Mouse (Mus musculus): ENCODE data around the gene Gm21958. TPM values are rescaled to one million over a fixed set of nuclear protein-coding genes. Genes with fewer than 3 reads are reported as not detected.

Gm21958 gene
- polyA plus RNA-seq (2017; shearing (Covaris generic)): 1 to 10 TPM in 1 of 2 experiments, not detected in 1; 3.5 TPM

- no peak for ATAC-seq
Observed at GRCm38 (mm10) chr3:54714253-54714652, at the start of gene Gm21958. Gene Gm21958, minus strand, starts transcription at chr3:54714353.

- no peak for ATAC-seq
Observed at GRCm38 (mm10) chr3:54761258-54761657, 47.1 kb upstream of the Gm21958 start.

GRCm38 (mm10) chr3:54760321-54761115, 46.4 kb upstream of the Gm21958 start:
- ATAC-seq: no peak

- ATAC-seq: no peak
Observed at GRCm38 (mm10) chr3:54759211-54759610, 45.1 kb upstream of the Gm21958 start.

GRCm38 (mm10) chr3:54757446-54757845, 43.3 kb upstream of the Gm21958 start:
- no peak for ATAC-seq

GRCm38 (mm10) chr3:54756058-54756457, 41.9 kb upstream of the Gm21958 start:
- no peak for ATAC-seq

GRCm38 (mm10) chr3:54755145-54756041, 41.2 kb upstream of the Gm21958 start, which contains the start of gene Smad9:
Gene Smad9, plus strand, starts transcription at chr3:54755582.
- no peak for ATAC-seq

GRCm38 (mm10) chr3:54753411-54753810, 39.3 kb upstream of the Gm21958 start:
- ATAC-seq: no peak

GRCm38 (mm10) chr3:54745799-54746198, 31.6 kb upstream of the Gm21958 start:
- ATAC-seq: peak; percentile 51

- no peak for ATAC-seq
Observed at GRCm38 (mm10) chr3:54741965-54742364, 27.8 kb upstream of the Gm21958 start.

- no peak for ATAC-seq
Observed at GRCm38 (mm10) chr3:54737317-54737716, 23.2 kb upstream of the Gm21958 start.

- ATAC-seq: no peak
Observed at GRCm38 (mm10) chr3:54736101-54736927, 22.2 kb upstream of the Gm21958 start.

- ATAC-seq: peak; percentile 76
Observed at GRCm38 (mm10) chr3:54735247-54736046, 21.3 kb upstream of the Gm21958 start, which contains the start of the genes Exosc8 and Alg5. Gene Exosc8, minus strand, starts transcription at chr3:54735393. Gene Alg5, plus strand, starts transcription at chr3:54735539.

- ATAC-seq: peak; percentile 79
Observed at GRCm38 (mm10) chr3:54734411-54735246, 20.5 kb upstream of the Gm21958 start.

GRCm38 (mm10) chr3:54732371-54732770, 18.2 kb upstream of the Gm21958 start:
- no peak for ATAC-seq

- ATAC-seq: no peak
Observed at GRCm38 (mm10) chr3:54731626-54732150, 17.5 kb upstream of the Gm21958 start.

GRCm38 (mm10) chr3:54728100-54728499, 13.9 kb upstream of the Gm21958 start:
- peak; percentile 29 for ATAC-seq

- peak; percentile 16 for ATAC-seq
Observed at GRCm38 (mm10) chr3:54727588-54727987, 13.4 kb upstream of the Gm21958 start.

- ATAC-seq: no peak
Observed at GRCm38 (mm10) chr3:54725344-54725743, 11.2 kb upstream of the Gm21958 start.
